Mouse (Mus musculus): ENCODE measurements around the gene Cap2.

DNA sequence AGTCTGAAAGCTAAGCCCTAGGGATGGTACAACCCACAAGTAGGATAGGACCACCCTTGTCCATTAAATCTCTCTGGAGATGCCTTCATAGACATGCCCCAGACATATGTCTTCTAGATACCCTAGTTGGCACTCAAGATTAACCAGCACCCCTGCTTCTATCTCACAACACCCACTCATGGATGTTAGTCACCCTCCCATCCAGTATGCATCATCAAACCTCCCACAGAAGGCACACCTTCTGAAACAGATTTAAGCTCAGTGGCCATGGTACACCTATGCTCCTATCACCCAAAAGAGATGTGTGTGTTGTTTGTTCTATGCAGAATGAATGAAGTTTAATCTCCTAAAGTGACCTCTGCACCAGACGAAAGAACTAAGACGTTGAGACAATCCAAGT is 32.1 kb upstream of the Cap2 start:
- TF ChIP-seq MAX (IDR thresholded peaks at IDR 0.05) (no peak), MYOG (IDR thresholded peaks at IDR 0.05; ENCODE audit: control insufficient read depth, extremely low read depth, insufficient read length) (no peak), CTCF (IDR thresholded peaks at IDR 0.05; ENCODE audit: control insufficient read depth, insufficient read depth, insufficient read length) (no peak), CEBPB (IDR thresholded peaks at IDR 0.05; ENCODE audit: low read depth) (no peak), USF1 (IDR thresholded peaks at IDR 0.05; ENCODE audit: low read depth) (no peak), MYOD1 (IDR thresholded peaks at IDR 0.05; ENCODE audit: control insufficient read depth, insufficient read length, low read depth) (no peak)

Measured in C2C12 (cell line).